Mouse (Mus musculus): ENCODE measurements around the gene Sf3b2. TPM values are rescaled to one million over a fixed set of nuclear protein-coding genes. Genes with fewer than 3 reads are reported as not detected.
A peak's percentile ranks its signal among the peaks of the same experiment; 100 is the strongest.

Gene Sf3b2
- 350 and 352 TPM in 2 replicates for polyA plus RNA-seq (2015; fragmentation: Nextera tagmentation; extraction: Ambion mirVana)

DNA sequence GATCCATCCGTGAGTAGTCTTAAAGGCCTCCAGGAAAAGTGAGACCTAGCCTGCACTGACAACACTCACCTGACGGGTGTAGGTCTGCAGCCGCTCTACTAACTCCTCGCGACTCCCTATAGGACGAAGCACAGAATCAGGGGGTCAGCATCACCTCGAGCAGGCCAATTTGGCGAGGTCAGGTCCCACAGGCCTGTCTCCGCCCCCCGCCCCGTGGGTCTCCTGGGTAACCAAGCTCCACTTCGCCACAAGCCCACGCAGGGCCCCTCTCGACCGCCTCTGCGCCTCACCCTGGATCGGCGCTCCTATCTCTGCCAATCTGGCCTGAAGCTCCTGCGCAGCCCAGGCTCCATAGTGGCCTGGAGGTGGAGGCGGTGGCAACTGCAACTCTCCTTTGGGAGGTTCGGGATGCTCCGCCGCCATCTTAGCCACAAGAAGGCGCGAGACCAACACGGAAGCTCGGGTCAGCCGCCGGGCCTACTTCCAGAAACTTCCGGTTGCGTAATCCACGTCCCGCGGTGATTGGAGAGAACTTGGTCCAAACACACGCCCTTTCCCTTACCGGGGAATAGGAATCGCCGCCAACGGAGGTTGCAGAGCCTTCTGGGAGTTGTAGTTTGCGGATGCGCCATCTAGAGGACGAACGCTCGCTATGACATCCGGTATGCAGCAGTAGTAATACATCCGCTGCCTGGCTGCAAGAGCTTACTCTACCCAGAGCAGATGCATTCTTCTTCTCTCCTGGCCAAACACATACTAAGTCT, at the start of gene Sf3b2:
Gene Sf3b2 (minus strand): TSS at position 484 of the 764 bp plus-strand sequence.
- Histone ChIP-seq H3K36me3 (replicated peaks) (peaks cover 26% of the 10 kb centered on the region), H3K27ac (peak within 1 kb of the TSS; percentile 88), H3K4me2 (peak within 1 kb of the TSS; percentile 81), H3K9ac (peak within 1 kb of the TSS; percentile 77), H3K4me1 (peaks cover 38% of the 10 kb centered on the region), H3K4me3 (peak within 1 kb of the TSS; percentile 59), H3K27me3 (replicated peaks) (no peaks in the 10 kb centered on the region), H3K9me3 (no peaks in the 10 kb centered on the region)
- under 1% methylated on average over 46 of the region's 46 CpGs for WGBS
- ATAC-seq (replicated peaks) = peak; percentile 95

DNA sequence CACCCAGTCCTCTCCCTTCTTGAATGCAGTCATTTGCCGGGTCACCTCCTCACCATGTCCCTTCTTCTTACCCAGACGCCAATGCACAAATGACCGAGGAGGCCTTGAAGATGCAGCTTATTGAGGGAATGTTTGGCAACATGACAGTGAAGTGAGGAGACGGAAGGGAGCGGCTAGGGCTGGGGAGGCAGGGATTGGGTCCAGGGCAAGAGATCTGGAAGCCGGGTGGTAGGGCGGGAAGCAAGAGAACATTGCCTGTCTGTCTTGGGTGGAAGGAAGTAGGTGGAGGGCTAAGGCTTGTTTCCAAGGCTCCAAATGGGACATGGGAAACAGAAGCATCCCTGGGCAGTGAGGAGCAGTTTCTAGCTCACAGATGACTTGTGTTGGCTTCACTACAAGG, 46.1 kb upstream of the Sf3b2 start:
- no peak overlapping the region for H3K27ac ChIP-seq
- no peak overlapping the region for H3K4me3 ChIP-seq
- H3K9me3 ChIP-seq = no peaks in the 10 kb centered on the region
- no peak overlapping the region for H3K9ac ChIP-seq
- H3K27me3 ChIP-seq (replicated peaks) = no peaks in the 10 kb centered on the region
- ATAC-seq (replicated peaks) = no peak
- WGBS = 90% methylated on average over 7 of the region's 7 CpGs
- H3K4me1 ChIP-seq = no peaks in the 10 kb centered on the region
- no peaks in the 10 kb centered on the region for H3K36me3 ChIP-seq (replicated peaks)
- H3K4me2 ChIP-seq = no peak overlapping the region

DNA sequence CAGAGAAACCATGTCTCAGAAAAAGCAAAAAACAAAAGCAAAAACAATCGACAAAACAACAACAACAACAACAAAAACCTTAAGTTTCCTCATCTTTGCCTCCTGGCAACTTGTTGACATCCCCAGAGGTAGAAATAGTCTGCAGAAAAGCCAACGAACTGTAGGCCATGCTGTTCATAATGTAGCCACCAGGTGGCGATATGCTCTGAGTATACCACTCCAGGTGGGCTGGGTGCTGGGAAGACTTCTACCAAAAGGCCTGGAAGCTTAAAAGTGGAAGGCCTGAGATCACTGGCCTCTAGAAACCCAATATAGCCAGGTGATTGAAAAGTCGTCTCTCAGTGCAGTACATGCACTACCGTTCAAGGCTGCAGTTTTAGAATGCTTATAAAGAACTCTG, 42.7 kb upstream of the Sf3b2 start:
- no peak for ATAC-seq (replicated peaks)
- Histone ChIP-seq H3K4me1 (no peaks in the 10 kb centered on the region), H3K4me2 (no peak overlapping the region), H3K27ac (no peak overlapping the region), H3K9me3 (no peaks in the 10 kb centered on the region), H3K9ac (no peak overlapping the region), H3K36me3 (replicated peaks) (no peaks in the 10 kb centered on the region), H3K4me3 (no peak overlapping the region), H3K27me3 (replicated peaks) (no peaks in the 10 kb centered on the region)
- WGBS = 19% methylated on average over 5 of the region's 5 CpGs

DNA sequence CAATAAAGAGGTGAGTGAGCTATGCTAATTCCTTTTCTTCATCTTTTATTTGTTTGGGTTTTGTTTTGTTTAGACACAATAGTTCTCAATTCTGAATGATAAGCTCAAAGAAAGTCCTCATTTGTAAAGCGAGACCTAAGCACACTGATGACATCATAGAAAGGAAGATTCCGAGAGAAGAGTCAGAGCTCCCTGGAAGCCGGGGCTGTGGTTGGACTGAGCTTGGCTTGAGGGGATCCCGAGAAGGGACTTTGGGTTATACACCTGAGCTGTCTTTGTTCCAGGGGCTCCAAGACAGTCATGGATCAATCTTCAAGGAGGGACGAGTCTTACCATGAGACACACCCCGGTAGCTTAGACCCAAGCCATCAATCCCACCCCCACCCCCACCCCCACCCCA, 40.2 kb upstream of the Sf3b2 start, which contains the start of gene Catsper1:
Gene Catsper1 (plus strand): TSS at position 301 of the 400 bp plus-strand sequence.
- WGBS = 92% methylated on average over 6 of the region's 6 CpGs
- no peaks in the 10 kb centered on the region for H3K4me1 ChIP-seq
- no peak within 1 kb of the TSS for H3K27ac ChIP-seq
- ATAC-seq (replicated peaks) = no peak
- H3K4me3 ChIP-seq = no peak within 1 kb of the TSS
- no peak within 1 kb of the TSS for H3K4me2 ChIP-seq
- H3K9me3 ChIP-seq = no peaks in the 10 kb centered on the region
- no peaks in the 10 kb centered on the region for H3K27me3 ChIP-seq (replicated peaks)
- no peaks in the 10 kb centered on the region for H3K36me3 ChIP-seq (replicated peaks)
- H3K9ac ChIP-seq = no peak within 1 kb of the TSS

DNA sequence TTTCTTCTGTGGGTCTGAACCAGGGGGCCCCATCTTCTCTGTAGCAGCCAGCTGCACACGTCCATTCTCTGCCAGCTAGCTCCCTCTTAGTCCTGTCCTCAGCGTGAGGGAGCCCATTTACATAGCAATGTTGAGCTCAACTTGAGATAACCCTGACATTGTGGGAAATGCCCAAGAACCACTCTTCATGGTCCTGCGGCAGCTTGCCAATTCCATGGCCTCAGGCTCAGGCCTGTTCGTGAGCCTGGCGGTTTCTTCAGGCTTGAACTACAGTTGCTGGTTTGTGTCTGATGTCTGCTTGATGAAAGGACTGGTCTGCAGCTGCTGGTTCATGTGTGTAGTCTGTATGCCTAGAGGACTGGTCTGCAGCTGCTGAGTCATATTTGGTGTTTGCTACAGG, 39.5 kb upstream of the Sf3b2 start:
- Histone ChIP-seq H3K27me3 (replicated peaks) (no peaks in the 10 kb centered on the region), H3K4me3 (no peak overlapping the region), H3K4me1 (no peaks in the 10 kb centered on the region), H3K4me2 (no peak overlapping the region), H3K36me3 (replicated peaks) (no peaks in the 10 kb centered on the region), H3K9ac (no peak overlapping the region), H3K27ac (no peak overlapping the region), H3K9me3 (no peaks in the 10 kb centered on the region)
- WGBS = 85% methylated on average over 5 of the region's 5 CpGs
- ATAC-seq (replicated peaks) = no peak

DNA sequence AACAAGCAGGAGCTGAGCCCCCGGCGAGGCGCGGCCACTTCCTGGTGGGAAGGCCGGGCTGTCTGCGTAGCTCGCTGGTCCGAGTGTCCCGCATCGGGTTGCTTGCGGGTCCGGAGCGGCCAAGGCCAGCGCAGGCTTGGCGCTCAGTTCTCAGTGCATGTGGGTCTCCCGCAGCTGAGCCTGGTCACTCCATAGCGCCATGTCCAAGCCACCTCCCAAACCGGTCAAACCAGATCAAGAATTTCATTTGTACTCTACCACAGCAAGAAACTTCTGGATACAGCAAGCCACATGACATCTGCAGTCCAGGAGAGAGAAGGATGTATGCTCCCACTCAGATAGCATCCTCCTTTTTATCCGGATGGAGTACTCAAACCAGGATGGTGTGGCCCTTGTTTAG, 32.7 kb upstream of the Sf3b2 start:
- H3K4me3 ChIP-seq = no peak overlapping the region
- H3K4me1 ChIP-seq = no peaks in the 10 kb centered on the region
- no peaks in the 10 kb centered on the region for H3K36me3 ChIP-seq (replicated peaks)
- H3K9me3 ChIP-seq = no peaks in the 10 kb centered on the region
- no peak overlapping the region for H3K9ac ChIP-seq
- H3K27me3 ChIP-seq (replicated peaks) = no peaks in the 10 kb centered on the region
- no peak for ATAC-seq (replicated peaks)
- WGBS = 81% methylated on average over 19 of the region's 19 CpGs
- no peak overlapping the region for H3K27ac ChIP-seq
- H3K4me2 ChIP-seq = no peak overlapping the region

DNA sequence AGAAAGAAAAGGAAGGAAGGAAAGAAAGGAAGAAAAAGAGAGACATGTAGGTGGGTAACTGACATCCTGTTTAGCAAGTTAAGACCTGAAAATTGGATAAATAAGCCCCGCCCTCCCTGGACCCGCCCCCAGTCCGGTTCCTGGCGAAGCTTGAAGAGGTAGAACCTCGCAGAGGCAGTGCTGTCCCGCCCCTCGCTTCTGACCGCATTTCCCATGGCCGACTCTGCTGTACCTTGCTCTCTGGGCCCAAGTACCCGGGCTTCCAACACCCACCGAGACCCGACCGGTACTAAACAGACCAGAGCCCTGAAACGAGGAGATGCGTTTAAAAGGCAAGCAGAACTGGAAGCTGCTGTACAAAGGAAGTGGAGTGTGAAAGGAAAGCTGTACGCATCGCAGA, 28.5 kb upstream of the Sf3b2 start:
- H3K4me3 ChIP-seq = no peak overlapping the region
- no peak for ATAC-seq (replicated peaks)
- no peaks in the 10 kb centered on the region for H3K36me3 ChIP-seq (replicated peaks)
- H3K4me2 ChIP-seq = no peak overlapping the region
- H3K27ac ChIP-seq = no peak overlapping the region
- H3K4me1 ChIP-seq = no peaks in the 10 kb centered on the region
- no peak overlapping the region for H3K9ac ChIP-seq
- 58% methylated on average over 17 of the region's 17 CpGs for WGBS
- H3K9me3 ChIP-seq = no peaks in the 10 kb centered on the region
- no peaks in the 10 kb centered on the region for H3K27me3 ChIP-seq (replicated peaks)

DNA sequence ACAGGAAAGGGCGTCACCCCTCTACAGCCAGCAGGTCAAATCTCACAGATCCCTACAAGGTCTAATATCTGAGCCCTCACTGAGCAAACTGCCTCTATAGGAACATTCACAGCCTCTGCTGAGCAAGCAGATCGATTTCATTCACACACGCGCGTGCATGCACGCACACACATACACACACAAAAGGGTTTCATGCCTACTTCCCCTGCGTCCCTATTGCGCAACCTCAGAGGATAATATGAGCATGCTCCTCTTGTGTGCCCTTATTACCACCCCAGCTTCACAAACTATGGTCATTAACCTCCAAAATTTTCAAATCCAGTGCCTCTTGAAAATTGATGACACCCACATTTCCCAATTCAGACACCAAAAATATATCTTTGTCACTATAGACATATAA, 17.9 kb upstream of the Sf3b2 start:
- no peak overlapping the region for H3K4me2 ChIP-seq
- no peak overlapping the region for H3K27ac ChIP-seq
- H3K27me3 ChIP-seq (replicated peaks) = no peaks in the 10 kb centered on the region
- H3K9ac ChIP-seq = no peak overlapping the region
- H3K4me3 ChIP-seq = no peak overlapping the region
- H3K36me3 ChIP-seq (replicated peaks) = no peaks in the 10 kb centered on the region
- ATAC-seq (replicated peaks) = no peak
- no peaks in the 10 kb centered on the region for H3K4me1 ChIP-seq
- 91% methylated on average over 8 of the region's 8 CpGs for WGBS
- H3K9me3 ChIP-seq = no peaks in the 10 kb centered on the region

DNA sequence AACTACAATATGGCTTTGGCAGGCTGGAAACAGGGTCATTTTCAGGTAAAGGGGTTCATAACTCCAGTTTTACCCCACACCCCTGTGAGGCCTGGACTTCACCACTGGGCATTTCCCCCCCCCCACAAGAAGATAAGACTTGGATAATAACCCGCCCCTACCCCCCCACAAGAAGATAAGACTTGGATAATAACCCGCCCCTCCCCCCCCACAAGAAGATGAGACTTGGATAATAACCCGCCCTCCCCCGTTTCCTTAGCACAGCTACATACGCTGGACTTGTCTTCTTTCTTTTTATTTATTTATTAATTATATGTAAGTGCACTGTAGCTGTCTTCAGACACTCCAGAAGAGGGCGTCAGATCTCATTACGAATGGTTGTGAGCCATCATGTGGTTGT, 13.8 kb upstream of the Sf3b2 start:
- Histone ChIP-seq H3K9ac (no peak overlapping the region), H3K27me3 (replicated peaks) (no peaks in the 10 kb centered on the region), H3K9me3 (no peaks in the 10 kb centered on the region), H3K4me3 (no peak overlapping the region), H3K27ac (no peak overlapping the region), H3K36me3 (replicated peaks) (peaks cover 30% of the 10 kb centered on the region), H3K4me2 (no peak overlapping the region), H3K4me1 (no peaks in the 10 kb centered on the region)
- WGBS = 83% methylated on average over 7 of the region's 7 CpGs
- ATAC-seq (replicated peaks) = no peak

DNA sequence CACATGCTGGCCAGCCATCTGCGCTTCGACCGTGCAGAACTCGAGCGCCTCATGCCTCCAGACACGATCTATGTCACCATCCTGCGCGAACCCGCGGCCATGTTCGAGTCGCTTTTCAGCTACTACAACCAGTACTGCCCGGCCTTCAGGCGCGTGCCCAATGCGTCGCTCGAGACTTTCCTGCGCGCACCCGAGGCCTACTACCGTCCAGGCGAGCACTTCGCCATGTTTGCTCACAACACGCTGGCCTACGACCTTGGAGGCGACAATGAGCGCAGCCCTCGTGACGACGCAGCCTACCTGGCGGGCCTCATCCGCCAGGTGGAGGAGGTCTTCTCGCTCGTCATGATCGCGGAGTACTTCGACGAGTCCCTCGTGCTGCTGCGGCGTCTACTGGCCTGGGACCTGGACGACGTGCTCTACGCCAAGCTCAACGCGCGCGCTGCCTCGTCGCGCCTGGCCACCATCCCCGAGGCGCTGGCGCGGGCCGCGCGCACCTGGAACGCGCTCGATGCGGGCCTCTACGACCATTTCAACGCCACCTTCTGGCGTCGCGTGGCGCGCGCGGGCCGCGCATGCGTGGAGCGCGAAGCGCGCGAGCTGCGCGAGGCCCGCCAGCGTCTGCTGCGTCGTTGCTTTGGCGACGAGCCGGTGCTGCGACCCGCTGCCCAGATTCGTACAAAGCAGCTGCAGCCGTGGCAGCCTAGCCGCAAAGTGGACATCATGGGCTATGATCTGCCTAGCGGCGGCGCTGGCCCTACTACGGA, 11.9 kb upstream of the Sf3b2 start:
- 54% methylated on average over 98 of the region's 98 CpGs for WGBS
- Histone ChIP-seq H3K36me3 (replicated peaks) (peaks cover 42% of the 10 kb centered on the region), H3K9me3 (no peaks in the 10 kb centered on the region), H3K9ac (no peak overlapping the region), H3K27me3 (replicated peaks) (no peaks in the 10 kb centered on the region), H3K4me1 (no peaks in the 10 kb centered on the region), H3K27ac (no peak overlapping the region), H3K4me2 (peak overlapping the region; percentile 10; the same call in 1 of the 2 replicates), H3K4me3 (no peak overlapping the region)
- no peak for ATAC-seq (replicated peaks)

DNA sequence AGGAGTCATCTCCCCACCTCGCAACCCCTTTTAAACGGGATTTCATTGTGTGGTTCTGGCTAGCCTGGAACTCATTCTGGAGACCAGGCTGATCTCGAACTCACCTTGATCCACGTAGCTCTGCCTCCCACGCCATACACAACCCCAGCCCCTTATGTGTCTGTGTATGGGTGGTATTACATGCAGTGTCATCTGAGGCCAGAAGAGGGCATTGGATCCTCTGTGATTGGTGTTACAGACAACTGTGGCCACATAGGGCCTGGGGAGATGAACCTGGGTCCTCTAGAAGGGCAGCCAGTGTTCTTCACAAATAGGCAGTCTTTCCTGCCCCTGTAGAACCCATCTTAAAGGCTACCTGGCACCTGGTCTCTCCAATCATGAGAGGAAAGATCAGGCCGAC, 11.0 kb upstream of the Sf3b2 start:
- H3K27me3 ChIP-seq (replicated peaks) = no peaks in the 10 kb centered on the region
- H3K27ac ChIP-seq = no peak overlapping the region
- H3K4me2 ChIP-seq = no peak overlapping the region
- no peak overlapping the region for H3K9ac ChIP-seq
- no peak overlapping the region for H3K4me3 ChIP-seq
- peaks cover 42% of the 10 kb centered on the region for H3K36me3 ChIP-seq (replicated peaks)
- H3K4me1 ChIP-seq = no peaks in the 10 kb centered on the region
- H3K9me3 ChIP-seq = no peaks in the 10 kb centered on the region
- 83% methylated on average over 6 of the region's 6 CpGs for WGBS
- ATAC-seq (replicated peaks) = no peak

DNA sequence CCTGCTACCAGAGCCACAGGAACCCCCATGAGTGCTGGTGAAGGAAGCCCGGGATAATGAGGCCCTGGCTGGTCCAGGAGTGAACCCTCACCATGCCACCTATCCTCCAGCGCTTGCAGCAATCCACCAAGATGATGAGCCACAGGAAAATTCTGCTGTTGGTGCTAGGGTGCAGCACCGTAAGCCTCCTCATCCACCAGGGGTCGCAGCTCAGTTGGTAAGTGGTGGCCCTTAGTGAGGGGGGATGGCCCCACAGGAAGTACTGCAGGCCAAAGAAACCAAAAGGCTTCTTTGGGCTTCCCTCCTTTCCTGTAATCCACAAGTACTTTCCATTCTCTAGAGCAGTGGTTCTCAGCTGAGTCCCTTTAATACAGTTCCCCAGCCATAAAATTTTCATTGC, 7.2 kb upstream of the Sf3b2 start:
- Histone ChIP-seq H3K9me3 (no peaks in the 10 kb centered on the region), H3K27ac (no peak overlapping the region), H3K36me3 (replicated peaks) (peaks cover 36% of the 10 kb centered on the region), H3K4me3 (no peak overlapping the region), H3K27me3 (replicated peaks) (no peaks in the 10 kb centered on the region), H3K4me1 (peaks cover 25% of the 10 kb centered on the region), H3K4me2 (no peak overlapping the region), H3K9ac (no peak overlapping the region)
- WGBS = 23% methylated on average over 4 of the region's 4 CpGs
- no peak for ATAC-seq (replicated peaks)

Data from midbrain, embryonic 15.5 days (tissue).